Mouse (Mus musculus) spleen, postnatal 36 days (tissue): ENCODE measurements at regions not wholly inside any gene's neighbourhood (a gene's known extent, or its start where the extent isn't known, plus 50 kb on each side); places are given as distances from the start of the nearest gene placed in this dataset.

Experiments used
- DNase-seq, 2 experiments: peaks; one replicate each; pipeline ENCODE4 v3.0.0; 2022; ENCODE audit warnings: low spot score in 2 of 2, mixed read lengths in 1 of 2

- DNase-seq: no peak
Measured at GRCm38 (mm10) chr6:140368354-140369069, 55.3 kb upstream of the Plekha5 start.

DNA sequence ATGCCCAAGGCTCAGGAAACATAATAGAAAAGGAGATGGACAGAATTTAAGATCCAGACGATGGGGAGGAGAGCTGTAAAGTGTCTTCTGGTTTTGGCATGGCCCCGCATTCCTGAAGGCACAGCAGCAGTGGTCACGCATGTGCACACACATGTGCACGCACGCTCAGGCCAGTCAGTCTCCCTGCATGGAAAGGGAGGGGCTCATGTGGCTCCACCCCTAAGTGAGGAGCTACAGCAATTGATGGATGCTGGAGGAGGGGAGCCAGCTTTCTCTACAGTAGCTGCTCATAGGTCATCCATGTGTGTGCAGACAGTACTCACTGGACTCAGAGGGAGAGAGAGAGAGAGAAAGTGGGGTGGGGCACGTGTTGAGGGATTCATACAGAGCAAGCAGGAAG, 56.6 kb upstream of the Plekha5 start:
- no peak for DNase-seq

- no peak for DNase-seq
Measured at GRCm38 (mm10) chr6:140366791-140367190, 57.1 kb upstream of the Plekha5 start.

DNA sequence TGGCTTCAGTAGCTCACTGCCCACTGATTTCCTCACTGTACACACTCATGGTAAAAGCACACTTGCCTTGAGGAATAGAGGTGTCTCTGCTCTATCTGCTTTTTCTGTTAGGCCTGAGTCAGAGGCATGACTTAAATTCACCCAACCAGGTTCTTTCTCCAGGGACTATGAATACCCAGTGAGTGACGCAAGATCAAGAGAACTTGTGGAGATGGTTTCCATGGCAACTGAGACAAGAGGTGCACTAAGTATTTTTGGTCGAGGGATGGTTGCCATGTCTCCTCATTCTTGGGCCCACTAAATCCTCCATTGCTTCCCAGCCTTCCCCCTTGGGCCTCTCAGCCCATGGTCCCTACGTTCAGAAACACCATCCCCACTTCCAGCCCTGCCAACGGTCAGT, 62.9 kb upstream of the Plekha5 start:
- no peak for DNase-seq

- no peak for DNase-seq
Measured at GRCm38 (mm10) chr6:140357901-140358300, 66.0 kb upstream of the Plekha5 start.

- no peak for DNase-seq
Measured at GRCm38 (mm10) chr6:140357300-140357699, 66.6 kb upstream of the Plekha5 start.

- DNase-seq: no peak
Measured at GRCm38 (mm10) chr6:140354082-140354481, 69.8 kb upstream of the Plekha5 start.

GRCm38 (mm10) chr6:140353610-140354009, 70.2 kb upstream of the Plekha5 start:
- DNase-seq: no peak

DNA sequence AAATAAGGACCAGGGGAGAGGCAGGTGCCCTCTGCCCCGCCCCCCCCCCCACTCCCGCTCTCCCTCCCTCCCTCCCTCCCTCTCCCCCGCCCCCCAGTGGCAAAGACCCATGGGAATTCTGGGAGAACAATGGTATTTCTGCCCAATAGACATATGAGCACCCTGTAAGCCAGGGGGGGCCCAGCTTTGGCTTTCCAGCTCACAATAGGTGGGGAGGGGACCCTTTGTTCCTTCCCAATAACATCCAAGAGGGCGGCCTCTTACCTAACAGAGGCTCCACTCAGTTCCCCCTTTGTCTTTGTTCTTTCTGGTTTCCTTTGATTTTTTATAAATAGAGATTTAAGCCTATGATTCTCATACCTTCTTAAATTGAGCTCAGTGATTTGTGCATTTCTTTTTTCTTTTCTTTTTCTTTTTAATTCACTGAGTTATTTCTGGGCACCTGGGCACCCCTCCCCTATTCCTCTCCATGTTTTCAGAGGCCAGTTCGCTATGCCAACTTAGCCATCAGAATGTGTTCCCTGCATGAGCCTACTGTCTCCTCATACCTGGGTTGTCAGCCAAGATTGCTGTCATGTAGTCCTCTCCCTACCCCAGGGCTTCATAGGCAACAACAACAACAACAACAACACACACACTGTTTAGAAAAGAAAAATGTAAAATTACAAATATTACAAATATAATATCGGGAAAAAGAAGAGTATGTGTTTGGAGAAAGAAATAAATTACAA, 72.3 kb upstream of the Plekha5 start:
- DNase-seq: no peak

GRCm38 (mm10) chr6:140348578-140348977, 75.3 kb upstream of the Plekha5 start:
- DNase-seq: no peak

DNA sequence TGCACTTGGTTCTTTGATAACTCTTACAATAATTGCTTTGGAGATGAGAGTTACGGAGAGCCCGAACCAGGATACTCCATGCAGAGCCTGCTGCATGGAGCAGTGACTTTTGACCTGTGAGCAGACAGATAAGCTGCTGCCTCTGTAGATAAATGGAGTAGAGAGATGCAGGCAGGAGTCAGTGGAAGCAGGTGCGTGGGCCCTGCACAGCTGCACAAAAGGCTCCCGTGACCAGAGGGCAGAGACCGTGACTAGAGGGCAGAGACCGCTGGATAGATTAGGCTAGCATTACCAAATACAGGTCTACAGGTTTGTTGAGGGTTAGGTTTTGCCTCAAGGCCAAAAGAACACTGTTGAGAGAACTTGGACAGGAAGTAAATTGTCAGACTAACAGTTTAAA, 76.9 kb upstream of the Plekha5 start:
- no peak for DNase-seq

DNA sequence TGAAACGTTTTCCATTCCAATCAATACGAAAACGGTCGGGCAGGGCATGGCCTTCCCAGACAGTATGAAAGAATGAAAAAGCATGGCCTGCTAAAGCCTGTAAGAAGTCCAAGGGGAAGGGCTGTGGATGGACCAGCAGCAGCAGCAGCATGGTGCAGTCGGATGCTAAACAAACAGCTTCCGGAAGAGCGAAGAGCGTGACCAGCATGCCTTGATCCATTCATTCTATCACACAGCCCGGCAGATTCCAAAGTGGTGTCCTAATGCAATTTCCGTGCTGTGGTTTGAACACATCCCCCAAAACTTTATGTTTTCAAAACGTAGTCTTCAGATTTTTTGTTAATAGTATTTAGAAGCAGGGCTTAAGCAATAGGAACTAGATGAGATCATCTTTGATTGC, 80.2 kb upstream of the Plekha5 start:
- no peak for DNase-seq

- DNase-seq: no peak
Measured at GRCm38 (mm10) chr6:140342881-140343280, 81.0 kb upstream of the Plekha5 start.

- DNase-seq: no peak
Measured at GRCm38 (mm10) chr6:140339731-140340130, 84.1 kb upstream of the Plekha5 start.

DNA sequence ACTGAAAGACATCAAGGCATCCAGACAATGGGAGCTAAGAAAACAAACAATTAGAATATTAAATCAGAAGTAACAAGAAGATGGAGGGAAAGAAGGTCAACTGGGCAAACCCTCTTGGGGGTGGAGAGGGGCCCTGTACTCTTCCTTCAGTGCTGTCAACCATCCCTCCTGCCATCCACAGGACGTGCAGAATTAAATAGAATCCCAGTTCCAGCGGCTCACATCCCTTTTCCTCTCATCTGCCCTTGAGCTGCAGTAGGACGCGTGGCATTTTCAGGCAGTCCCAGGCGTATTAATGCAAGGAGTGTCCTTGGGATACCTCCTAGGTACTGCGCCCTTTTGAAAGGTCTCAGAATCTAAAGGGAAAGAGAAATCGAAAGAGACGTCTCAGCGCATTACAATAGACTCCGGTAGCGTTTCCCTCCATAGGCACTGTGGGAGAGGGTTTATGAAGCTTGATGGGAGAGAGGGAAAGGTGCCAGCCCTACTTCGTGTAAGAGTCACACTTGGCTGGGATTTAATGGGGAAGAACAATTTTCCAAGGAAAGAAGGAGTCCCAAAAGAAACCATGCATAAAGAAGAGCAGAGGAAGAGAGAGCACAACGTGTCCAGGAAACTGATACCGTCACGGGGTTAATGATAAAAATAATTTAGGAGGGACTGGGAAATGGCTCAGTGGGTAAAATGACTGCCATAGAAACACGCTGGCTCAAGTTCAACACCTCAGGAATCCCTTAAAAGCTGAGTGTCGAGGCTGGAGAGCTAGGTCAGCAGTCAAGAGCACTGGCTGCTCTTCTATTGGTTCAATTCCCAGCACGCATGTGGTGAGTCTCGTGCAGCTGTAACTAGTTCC, 85.7 kb upstream of the Plekha5 start:
- no peak for DNase-seq

DNA sequence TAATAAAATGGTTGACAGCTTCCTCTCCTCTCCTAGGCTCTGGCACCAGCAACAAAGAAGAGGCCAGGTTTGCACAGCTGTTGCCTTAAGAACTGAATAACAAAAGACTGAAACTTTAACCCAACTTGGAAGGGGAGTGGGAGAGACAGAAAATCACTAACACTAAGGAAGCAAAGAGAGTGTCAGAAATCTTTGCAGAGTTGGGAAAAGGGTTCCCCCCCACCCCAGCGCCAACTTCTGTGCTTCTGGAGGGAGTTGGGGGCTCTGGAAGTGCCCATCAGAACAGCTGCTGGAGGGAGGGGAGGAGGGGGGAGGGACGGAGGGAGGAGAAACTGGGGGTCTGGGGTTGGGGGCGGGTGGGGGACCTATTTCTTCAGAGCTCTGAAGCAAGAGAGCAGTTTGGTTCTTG, 86.8 kb upstream of the Plekha5 start:
- no peak for DNase-seq

DNA sequence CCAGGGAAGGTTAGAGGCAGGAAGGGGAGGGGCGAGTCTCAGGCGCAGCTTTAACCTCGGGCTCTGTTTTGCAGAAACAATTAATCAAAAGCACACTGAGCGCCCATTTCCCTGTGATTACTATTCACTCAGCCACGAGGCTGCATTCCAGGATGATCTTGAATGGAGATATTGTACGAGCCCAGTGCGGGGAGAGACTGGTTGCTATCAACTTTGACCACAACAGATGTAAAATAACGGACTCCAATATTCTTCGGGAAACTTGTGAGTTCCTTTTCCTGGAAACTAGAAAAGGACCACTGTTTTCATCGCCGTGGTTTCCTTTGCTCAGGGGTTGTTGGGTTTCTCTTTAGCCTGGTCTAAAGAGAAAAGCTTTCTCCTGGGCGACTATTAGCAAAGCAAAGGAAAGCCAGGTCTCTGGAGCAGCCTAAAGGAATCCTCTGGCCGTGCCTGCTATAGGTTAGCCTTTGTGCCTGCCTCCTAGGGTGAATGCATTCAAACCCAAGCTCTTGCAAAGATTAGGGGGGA, 87.4 kb upstream of the Plekha5 start:
- no peak for DNase-seq

GRCm38 (mm10) chr6:140333397-140333796, 90.5 kb upstream of the Plekha5 start:
- no peak for DNase-seq

- no peak for DNase-seq
Measured at GRCm38 (mm10) chr6:140308641-140309040, 115.2 kb upstream of the Plekha5 start.

GRCm38 (mm10) chr6:140306811-140307558, 116.9 kb upstream of the Plekha5 start:
- DNase-seq: no peak

GRCm38 (mm10) chr6:140304105-140304504, 119.7 kb upstream of the Plekha5 start:
- DNase-seq: no peak
